Mouse (Mus musculus) testis, adult 10 weeks (tissue): ENCODE data around the gene Jchain. TPM values are rescaled to one million over a fixed set of nuclear protein-coding genes. Genes with fewer than 3 reads are reported as not detected.

Experiments
- polyA plus RNA-seq: library from polyadenylated mRNA; stranded (reverse); fragments of 350-450 nt; fragmentation: Illumina TruSeq; extraction: RNeasy Lipid Tissue Mini Kit (QIAGEN cat#74804); gene quantifications from one replicate; pipeline ENCODE4 v1.2.3, GENCODE M21; 2014; ENCODE audit warnings: low read depth, low replicate concordance

Gene Jchain
- 2.1 TPM for polyA plus RNA-seq

GRCm38 (mm10) chr5:88527657-88528056 is at the start of gene Jchain:
TSS of gene Jchain (minus strand) at chr5:88527891.

GRCm38 (mm10) chr5:88564501-88565147 is 36.9 kb upstream of the Jchain start, which contains the start of gene Rufy3:
TSS of gene Rufy3 (plus strand) at chr5:88565040.

GRCm38 (mm10) chr5:88554086-88554886 is 26.6 kb upstream of the Jchain start, which contains the start of gene Utp3:
TSS of gene Utp3 (plus strand) at chr5:88554462.

GRCm38 (mm10) chr5:88487675-88488074 is 40.0 kb downstream of the Jchain start, which contains the start of gene Enam:
TSS of gene Enam (plus strand) at chr5:88487975.

Other genes with a start within 250 kb of the Jchain start
- gene Prol1, start 210.6 kb downstream of the Jchain start, polyA plus RNA-seq = 0.36 TPM
- not detected for gene Amtn, start 151.8 kb downstream of the Jchain start, polyA plus RNA-seq
- not detected for gene Ambn, start 71.9 kb downstream of the Jchain start, polyA plus RNA-seq
- not detected for gene Enam, start 39.9 kb downstream of the Jchain start, polyA plus RNA-seq
- 38.9 TPM for gene Utp3, start 26.6 kb upstream of the Jchain start, polyA plus RNA-seq
- 71.0 TPM for gene Rufy3, start 37.1 kb upstream of the Jchain start, polyA plus RNA-seq
- 157 TPM for gene Grsf1, start 148.3 kb upstream of the Jchain start, polyA plus RNA-seq
- 41.4 TPM for gene Mob1b, start 193.0 kb upstream of the Jchain start, polyA plus RNA-seq
- 6.6 TPM for gene Dck, start 237.1 kb upstream of the Jchain start, polyA plus RNA-seq